Mouse (Mus musculus): Measurements from ENCODE around the gene Sytl5.

The Sytl5 gene

DNA sequence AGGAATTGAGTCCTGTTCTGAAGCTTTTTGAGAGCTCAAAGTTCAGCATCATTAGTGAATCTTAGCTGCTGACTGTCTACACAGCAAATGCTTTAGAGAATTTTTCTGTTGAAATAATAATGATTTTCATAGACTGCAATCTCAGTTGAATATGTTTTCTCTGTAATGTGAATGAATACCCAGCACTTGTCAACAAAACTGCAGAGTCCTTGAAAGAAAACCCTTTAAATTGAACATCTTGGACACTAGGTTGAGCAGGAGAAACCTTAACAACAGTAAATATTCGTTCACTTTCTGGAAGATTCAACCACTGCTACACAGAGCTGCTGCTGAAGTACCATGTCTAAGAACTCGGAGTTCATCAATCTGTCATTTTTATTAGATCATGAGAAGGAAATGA, at the start of gene Sytl5:
TSS of gene Sytl5 (plus strand) at position 301 of the 400 bp plus-strand sequence.
- DNase-seq (ENCODE audit: low spot score in 2 of 2): no peak

GRCm38 (mm10) chrX:9846628-9847027, 38.8 kb upstream of the Sytl5 start, which contains the start of gene Hypm:
Gene Hypm, plus strand, starts transcription at chrX:9846928.
- DNase-seq (ENCODE audit: low spot score in 2 of 2): no peak

DNA sequence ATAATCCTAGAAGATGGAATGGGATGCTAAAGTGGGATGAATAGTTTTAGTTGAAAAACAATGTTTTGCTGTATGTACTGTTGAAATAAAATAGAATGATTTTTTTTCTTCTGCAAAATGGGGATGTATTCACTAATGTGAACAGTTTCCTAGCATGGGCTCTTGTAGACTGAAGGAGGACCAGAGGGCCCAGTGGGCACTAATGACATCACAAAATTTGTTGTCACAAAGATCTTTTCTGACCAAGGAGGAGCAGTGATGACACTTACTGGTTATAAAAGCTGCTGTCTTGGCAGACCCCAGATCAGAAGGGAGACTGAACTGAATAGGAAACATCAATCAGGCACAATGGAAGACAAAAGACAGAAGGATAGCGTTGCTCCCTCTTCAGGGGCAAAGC, 36.0 kb upstream of the Sytl5 start, which contains the start of gene H2al3:
TSS of gene H2al3 (plus strand) at position 301 of the 400 bp plus-strand sequence.
- no peak for DNase-seq (ENCODE audit: low spot score in 2 of 2)

- DNase-seq (ENCODE audit: low spot score in 2 of 2): no peak
Observed at GRCm38 (mm10) chrX:9861859-9862258, 23.6 kb upstream of the Sytl5 start.

- DNase-seq (ENCODE audit: low spot score in 2 of 2): no peak
Observed at GRCm38 (mm10) chrX:9875519-9875918, 9.9 kb upstream of the Sytl5 start.

DNA sequence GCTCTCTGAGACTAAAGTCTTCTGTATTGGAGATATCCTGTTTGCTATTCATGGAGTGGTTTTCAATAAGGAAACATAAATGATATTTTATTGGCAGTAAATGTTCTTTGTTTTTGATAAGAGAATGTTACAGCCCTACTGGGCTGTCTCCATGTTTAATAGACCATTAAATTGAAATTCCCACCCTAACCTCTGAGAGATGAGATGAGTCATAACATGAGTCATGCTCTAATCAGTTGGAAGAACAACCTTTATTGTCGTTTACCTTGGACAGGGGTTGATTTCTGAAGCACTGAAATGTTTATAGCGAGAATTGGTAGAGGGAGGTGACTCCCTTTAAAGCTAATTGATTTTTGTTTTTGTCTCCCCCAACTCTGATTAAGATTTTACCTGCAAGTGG, 24.1 kb downstream of the Sytl5 start:
- no peak for DNase-seq (ENCODE audit: low spot score in 2 of 2)

DNA sequence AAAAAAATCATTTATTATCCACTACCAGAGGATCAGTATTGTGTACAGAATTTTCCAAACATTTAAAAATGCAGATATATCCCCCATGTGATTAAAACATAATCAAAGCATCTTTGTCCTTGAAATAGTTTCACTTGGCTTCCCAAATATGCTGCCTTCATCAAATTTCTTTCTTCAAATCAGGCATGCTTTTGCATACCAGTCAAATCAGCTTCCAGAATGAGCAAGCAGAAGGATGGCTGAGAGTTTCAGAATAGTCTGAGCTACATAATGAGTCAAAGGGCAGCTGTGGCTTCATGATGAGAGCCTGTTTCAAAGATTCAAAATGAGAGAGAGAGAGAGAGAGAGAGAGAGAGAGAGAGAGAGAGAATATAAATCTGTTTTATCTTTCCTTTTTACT, 48.4 kb downstream of the Sytl5 start:
- no peak for DNase-seq (ENCODE audit: low spot score in 2 of 2)

DNA sequence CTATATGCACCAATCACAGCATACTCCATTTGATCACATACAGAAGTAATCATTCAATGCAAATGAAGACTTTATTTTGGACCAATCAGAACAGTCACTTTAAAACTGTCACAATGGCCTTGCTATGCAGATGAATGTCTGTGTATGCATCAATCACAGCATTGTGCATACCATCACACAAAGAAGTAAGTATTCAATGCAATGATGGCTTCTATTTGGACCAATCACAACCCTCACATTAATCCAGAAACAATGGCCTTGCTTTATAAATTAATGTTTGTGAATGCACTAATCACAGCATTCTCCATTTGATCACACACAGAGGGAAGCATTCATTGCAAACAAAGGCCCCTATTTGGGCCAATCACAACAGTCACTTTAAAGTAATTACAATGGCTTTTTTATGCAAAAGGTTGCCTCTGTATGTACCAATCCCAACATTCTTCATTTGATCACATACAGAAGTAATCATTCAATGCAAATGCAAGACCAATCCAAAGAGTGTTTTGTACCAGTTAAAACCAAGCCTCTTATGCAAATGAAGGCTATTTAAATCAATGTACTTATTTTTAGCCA, 98.8 kb downstream of the Sytl5 start:
- no peak for DNase-seq (ENCODE audit: low spot score in 2 of 2)

DNA sequence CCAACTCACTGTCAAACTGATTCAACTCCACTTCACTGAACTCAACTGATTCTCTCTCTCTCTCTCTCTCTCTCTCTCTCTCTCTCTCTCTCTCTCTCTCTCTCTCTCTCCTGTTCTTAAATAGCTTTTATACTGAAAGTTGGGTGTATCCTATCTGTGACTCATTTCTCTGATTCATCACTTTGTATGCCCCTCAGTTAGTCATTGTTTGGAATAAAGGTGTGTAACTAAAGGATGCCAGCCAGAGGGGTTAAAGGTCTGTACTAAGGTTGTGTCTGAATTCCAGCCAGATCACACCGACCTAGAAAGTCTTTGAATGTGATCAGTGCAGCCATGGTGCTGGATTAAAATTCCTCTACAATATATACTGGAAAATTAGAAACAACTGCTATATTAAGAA, 115.3 kb downstream of the Sytl5 start:
- no peak for DNase-seq (ENCODE audit: low spot score in 2 of 2)

DNA sequence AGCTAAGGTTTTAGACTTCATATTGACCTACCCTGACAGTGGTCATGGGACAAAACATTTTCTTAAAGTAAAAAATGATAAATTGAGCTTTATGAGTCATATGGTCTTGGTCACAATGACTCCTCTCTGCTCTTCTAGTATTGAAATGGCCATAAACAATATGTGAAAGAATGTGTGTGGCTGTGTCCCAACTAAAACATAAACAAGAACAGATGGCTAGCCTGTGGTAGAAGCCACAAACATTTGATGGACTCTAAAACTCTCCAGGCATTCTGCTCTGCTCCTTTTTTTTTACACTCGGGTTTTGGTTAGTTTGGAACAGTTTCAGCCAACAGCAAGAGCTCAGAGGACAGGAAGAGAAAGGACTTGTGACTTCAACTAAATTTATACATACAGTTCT, 120.5 kb downstream of the Sytl5 start:
- no peak for DNase-seq (ENCODE audit: low spot score in 2 of 2)

- DNase-seq (ENCODE audit: low spot score in 2 of 2): no peak
Observed at GRCm38 (mm10) chrX:10007675-10008270, 122.4 kb downstream of the Sytl5 start.

DNA sequence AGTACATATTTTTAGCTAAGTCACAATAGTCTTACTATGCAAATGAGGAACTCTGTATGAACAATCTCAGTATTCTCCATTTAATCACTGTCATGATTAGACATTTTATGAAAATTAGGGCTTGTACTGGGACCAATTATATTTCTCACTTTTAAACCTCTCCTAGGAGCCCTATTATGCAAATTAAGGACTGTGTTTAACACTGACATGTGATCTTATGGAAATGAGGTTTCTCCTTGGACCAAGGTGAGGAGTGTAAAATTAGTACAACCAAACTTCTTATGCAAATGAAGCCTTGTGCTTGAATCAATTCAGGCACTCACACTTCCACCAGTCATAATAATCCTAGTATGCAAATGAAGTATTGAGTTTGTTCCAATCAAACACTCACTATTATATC, 124.8 kb downstream of the Sytl5 start:
- no peak for DNase-seq (ENCODE audit: low spot score in 2 of 2)

- no peak for DNase-seq (ENCODE audit: low spot score in 2 of 2)
Observed at GRCm38 (mm10) chrX:10034666-10035065, 149.2 kb downstream of the Sytl5 start.
